Mouse (Mus musculus) cortical plate, adult 2 months (tissue): ENCODE measurements around the gene Gldc.

Experiments used
- CTCF ChIP-seq: fragments of 200-500 bp; IDR thresholded peaks from 2 replicates; pipeline ENCODE4 v1.5.1; 2011; ENCODE audit warnings: mild to moderate bottlenecking, control low read depth, low read length; ENCODE audit not compliant: insufficient read depth; ENCODE audit errors: extremely low read depth
- POLR2A ChIP-seq: fragments of 200-500 bp; IDR thresholded peaks from 2 replicates; pipeline ENCODE4 v1.6.1; 2011; ENCODE audit warnings: mild to moderate bottlenecking, low read length, control low read depth; ENCODE audit not compliant: insufficient read depth; ENCODE audit errors: extremely low read depth

GRCm38 (mm10) chr19:30214026-30214425 lies 38.8 kb upstream of the Gldc start:
- TF ChIP-seq CTCF (no peak), POLR2A (no peak)
